ENCODE assay signal across 9 mouse cellular contexts in the genomic region with DNA sequence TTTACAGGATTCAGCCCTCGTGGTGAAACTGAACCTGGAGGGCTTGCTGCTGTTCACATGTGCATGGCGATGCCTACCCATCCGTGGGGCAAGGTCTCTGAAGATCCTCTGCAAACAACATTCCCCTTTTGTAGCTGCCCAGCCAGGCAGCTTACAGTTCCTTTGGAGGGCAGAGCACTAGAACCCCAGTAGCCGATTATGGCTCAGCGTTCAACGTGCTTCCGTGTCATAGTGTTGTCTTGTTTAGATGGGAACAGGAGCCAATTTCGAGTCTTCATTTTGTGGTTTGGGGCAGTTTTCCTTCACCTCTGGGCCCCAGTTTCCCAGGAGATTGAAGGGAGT. TPM values are rescaled to one million over a fixed set of nuclear protein-coding genes. Genes with fewer than 3 reads are reported as not detected.
DNase-seq lines count a peak whose midpoint lies in the region; ATAC-seq and TF ChIP-seq lines count a peak whose summit lies in the region.
"Had no signal": no experiment of that assay in that cellular context is flagged by ENCODE, and none has a peak within 500 bp of the region (broad histone marks: within the 10 kb centered on the region; RNA-seq: fewer than 3 reads in every experiment).

No protein-coding gene starts in this region.

- peaks cover 48 to 60% of the 10 kb centered on the region in 2 experiments for H3K36me3 ChIP-seq in CH12.LX (replicated peaks in 1 of 2; ENCODE audit: control insufficient read depth in 1 of 2, insufficient read depth in 1 of 2, low read length in 1 of 2)
- H3K36me3 ChIP-seq in liver, embryonic 15.5 days (replicated peaks), result peaks cover 40% of the 10 kb centered on the region

- H3K9me3 ChIP-seq in CH12.LX (replicated peaks; ENCODE audit: low read length), result peaks cover 4% of the 10 kb centered on the region
- no peaks in the 10 kb centered on the region for H3K9me3 ChIP-seq in liver, embryonic 15.5 days (replicated peaks)

- dilution Hi-C loops in CH12.LX (cut with MboI; ENCODE audit: extremely low pct_ligation_motif_present, extremely low pct_unique_long_range_greater_than_20kb, low sequenced_read_pairs), result no loop called here

- in situ Hi-C loops in CH12.LX (cut with MboI; ENCODE audit: low pct_ligation_motif_present, low pct_unique_long_range_greater_than_20kb, low sequenced_read_pairs), result no loop called here

- no peak overlapping the region for H3K9ac ChIP-seq in CH12.LX (ENCODE audit: insufficient read depth, low read depth)
- H3K9ac ChIP-seq in liver, embryonic 15.5 days, result no peak overlapping the region

- DNase-seq in gastrocnemius, adult 2 months, result no peak
- no peak for DNase-seq in gastrocnemius, adult 8-10 months (ENCODE audit: low spot score in 2 of 2)
- DNase-seq in CH12.LX (ENCODE audit: extremely low read depth), result no peak
- DNase-seq in spleen, postnatal 10 days (ENCODE audit: low spot score in 2 of 2), result no peak
- no peak for DNase-seq in thymus, postnatal 0 days (ENCODE audit: low spot score)
- no peak for DNase-seq in cerebellum, adult 9-10 months

- H3K79me2 ChIP-seq in CH12.LX (replicated peaks; ENCODE audit: control insufficient read depth, extremely low read depth, insufficient read depth, poor library complexity, severe bottlenecking), result peaks cover 5% of the 10 kb centered on the region; the same call in 1 of the 2 replicates

- H3K27me3 ChIP-seq in CH12.LX (replicated peaks), result no peaks in the 10 kb centered on the region
- H3K27me3 ChIP-seq in liver, embryonic 15.5 days, result no peaks in the 10 kb centered on the region

- peak overlapping the region; percentile 46; the same call in 1 of the 2 replicates for H3K27ac ChIP-seq in gastrocnemius, adult 2 months
- H3K27ac ChIP-seq in CH12.LX (ENCODE audit: insufficient read depth, low read depth), result no peak overlapping the region
- H3K27ac ChIP-seq in liver, embryonic 15.5 days (replicated peaks), result no peak overlapping the region

- TF ChIP-seq CTCF in gastrocnemius, adult 2 months (IDR thresholded peaks at IDR 0.05), result no peak
- no peak for TF ChIP-seq CTCF in CH12.LX (conservative IDR thresholded peaks at IDR 0.05 in 1 of 2, IDR thresholded peaks at IDR 0.05 in 1 of 2; ENCODE audit: low read depth in 2 of 2, low read length in 2 of 2)

- no peak overlapping the region for H3K4me2 ChIP-seq in CH12.LX (ENCODE audit: insufficient read depth, low read depth, poor library complexity, severe bottlenecking)
- 0 out of 2 replicates have a peak overlapping the region, but pooled peaks have one; percentile 4 for H3K4me2 ChIP-seq in liver, embryonic 15.5 days

- peak; percentile 3; the same call in 1 of the 2 replicates for ATAC-seq in granulocyte monocyte progenitor cell, adult 5-6 weeks (replicated peaks; ENCODE audit: poor library complexity, severe bottlenecking)
- ATAC-seq in liver, embryonic 15.5 days (ENCODE audit: insufficient read depth), result no peak

- peaks cover 0 to 25% of the 10 kb centered on the region in 2 experiments; a peak in 2 of 4 replicates for H3K4me1 ChIP-seq in CH12.LX (ENCODE audit: control insufficient read depth in 1 of 2, insufficient read depth in 2 of 2)
- 0 out of 2 replicates have a peak, but pooled peaks cover 8% of the 10 kb centered on the region for H3K4me1 ChIP-seq in liver, embryonic 15.5 days (replicated peaks)

- intact Hi-C loops in gastrocnemius, adult 2 months (cut with DNase I), result loop anchor here (5.0 kb wide), 3 partner anchors 41 to 516 kb away; no protein-coding TSS in a partner anchor

- no peak for TF ChIP-seq EP300 in CH12.LX (IDR thresholded peaks at IDR 0.05; ENCODE audit: low read length)

- no peak for TF ChIP-seq RAD21 in CH12.LX (IDR thresholded peaks at IDR 0.05; ENCODE audit: low read depth, low read length)

- no peak for TF ChIP-seq POLR2A in CH12.LX (IDR thresholded peaks at IDR 0.05; ENCODE audit: low read depth, low read length)

- WGBS in liver, embryonic 15.5 days (ENCODE audit: insufficient replicate concordance), result 49% methylated on average over 8 of the region's 8 CpGs

- H3K4me3 ChIP-seq in gastrocnemius, adult 2 months, result peak overlapping the region; percentile 53
- H3K4me3 ChIP-seq in CH12.LX (replicated peaks in 1 of 3; ENCODE audit: low read depth in 2 of 3, low read length in 2 of 3, poor library complexity in 1 of 3), result no peak overlapping the region
- no peak overlapping the region for H3K4me3 ChIP-seq in liver, embryonic 15.5 days (replicated peaks)
- H3K4me3 ChIP-seq: erythroblast, embryonic 14.5 days had no signal

TF ChIP-seq in CH12.LX, 34 proteins besides CTCF, POLR2A, EP300 and RAD21:
- TF ChIP-seq MYC (IDR thresholded peaks at IDR 0.05; ENCODE audit: low read depth, low read length) (no peak), POLR2AphosphoS2 (IDR thresholded peaks at IDR 0.05; ENCODE audit: low read depth, low read length) (peak; percentile 5; the same call in 1 of the 2 replicates)

RNA-seq across cellular contexts. Expression of a gene that starts 13.9 kb away (rescaled TPM):
- total RNA-seq in gastrocnemius, adult 2 months (2021), result 100 to 1,000 TPM; 700 to 838 TPM
- 100 to 1,000 TPM; 660 to 798 (median 702) TPM for total RNA-seq in gastrocnemius, adult 8-10 months (2022)
- total RNA-seq in CH12.LX (2012; rRNA removed) (2,823 and 3,216 TPM in 2 replicates), CH12.LX (2014; rRNA removed) (7,057 and 7,430 TPM in 2 replicates)
- polyA plus RNA-seq in CH12.LX (2012; ENCODE audit: insufficient read length, low read depth), result 3,420 and 4,075 TPM in 2 replicates
- 4,650 and 5,450 TPM in 2 replicates for total RNA-seq in granulocyte monocyte progenitor cell, adult 5-6 weeks (2014; fragmentation: Nextera tagmentation)
- 5,024 and 5,294 TPM in 2 replicates for total RNA-seq in granulocyte monocyte progenitor cell, adult 5-6 weeks (2017)
- 313 and 420 TPM in 2 replicates for polyA plus RNA-seq in liver, embryonic 15.5 days (2015; fragmentation: Nextera tagmentation; extraction: Ambion mirVana)
- 1,698 TPM in 2 replicates for polyA plus RNA-seq in thymus, postnatal 0 days (2015; fragmentation: Nextera tagmentation; extraction: Ambion mirVana)

RNA-seq across cellular contexts. Expression of a gene that starts 14.0 kb away (rescaled TPM):
- total RNA-seq in gastrocnemius, adult 2 months (2021), result 1 to 10 TPM; 8.7 TPM
- total RNA-seq in gastrocnemius, adult 8-10 months (2022), result 1 to 10 TPM; 5.7 to 8.1 (median 7.1) TPM
- total RNA-seq in CH12.LX (2012; rRNA removed) (15.9 and 17.0 TPM in 2 replicates), CH12.LX (2014; rRNA removed) (10.8 and 11.6 TPM in 2 replicates)
- polyA plus RNA-seq in CH12.LX (2012; ENCODE audit: insufficient read length, low read depth), result 18.4 and 18.9 TPM in 2 replicates
- total RNA-seq in granulocyte monocyte progenitor cell, adult 5-6 weeks (2014; fragmentation: Nextera tagmentation), result 18.9 and 35.8 TPM in 2 replicates
- total RNA-seq in granulocyte monocyte progenitor cell, adult 5-6 weeks (2017), result 14.3 and 16.0 TPM in 2 replicates
- 5.9 and 6.5 TPM in 2 replicates for polyA plus RNA-seq in liver, embryonic 15.5 days (2015; fragmentation: Nextera tagmentation; extraction: Ambion mirVana)
- 14.7 and 18.5 TPM in 2 replicates for polyA plus RNA-seq in thymus, postnatal 0 days (2015; fragmentation: Nextera tagmentation; extraction: Ambion mirVana)
